Mouse (Mus musculus): ENCODE measurements around the gene Btg4. TPM values are rescaled to one million over a fixed set of nuclear protein-coding genes. Genes with fewer than 3 reads are reported as not detected.

Gene Btg4
- polyA plus RNA-seq, 1 experiment from 2014 or later = not detected

GRCm38 (mm10) chr9:51146496-51146895 lies 85.8 kb downstream of the Btg4 start:
- H3K9ac ChIP-seq (ENCODE audit: low read depth, low read length) = no peak overlapping the region
- no peak overlapping the region for H3K27ac ChIP-seq (ENCODE audit: low read depth, low read length)
- 67% methylated on average over 4 of the region's 4 CpGs for WGBS
- no peaks in the 10 kb centered on the region for H3K9me3 ChIP-seq (ENCODE audit: control insufficient read depth, low read length)
- no peak overlapping the region for H3K4me2 ChIP-seq (ENCODE audit: low read length)
- H3K27me3 ChIP-seq (replicated peaks; ENCODE audit: control insufficient read depth, insufficient read depth, low read length) = no peaks in the 10 kb centered on the region
- H3K4me3 ChIP-seq (ENCODE audit: low read length) = no peak overlapping the region
- no peaks in the 10 kb centered on the region for H3K36me3 ChIP-seq (ENCODE audit: control insufficient read depth, insufficient read depth, low read length)
- H3K4me1 ChIP-seq (ENCODE audit: control insufficient read depth, insufficient read depth, low read depth, low read length) = no peaks in the 10 kb centered on the region; the same call in 1 of the 2 replicates
- no peak for ATAC-seq

GRCm38 (mm10) chr9:51147294-51147693 lies 86.6 kb downstream of the Btg4 start:
- no peaks in the 10 kb centered on the region for H3K27me3 ChIP-seq (replicated peaks; ENCODE audit: control insufficient read depth, insufficient read depth, low read length)
- ATAC-seq = no peak
- 85% methylated on average over 5 of the region's 5 CpGs for WGBS

DNA sequence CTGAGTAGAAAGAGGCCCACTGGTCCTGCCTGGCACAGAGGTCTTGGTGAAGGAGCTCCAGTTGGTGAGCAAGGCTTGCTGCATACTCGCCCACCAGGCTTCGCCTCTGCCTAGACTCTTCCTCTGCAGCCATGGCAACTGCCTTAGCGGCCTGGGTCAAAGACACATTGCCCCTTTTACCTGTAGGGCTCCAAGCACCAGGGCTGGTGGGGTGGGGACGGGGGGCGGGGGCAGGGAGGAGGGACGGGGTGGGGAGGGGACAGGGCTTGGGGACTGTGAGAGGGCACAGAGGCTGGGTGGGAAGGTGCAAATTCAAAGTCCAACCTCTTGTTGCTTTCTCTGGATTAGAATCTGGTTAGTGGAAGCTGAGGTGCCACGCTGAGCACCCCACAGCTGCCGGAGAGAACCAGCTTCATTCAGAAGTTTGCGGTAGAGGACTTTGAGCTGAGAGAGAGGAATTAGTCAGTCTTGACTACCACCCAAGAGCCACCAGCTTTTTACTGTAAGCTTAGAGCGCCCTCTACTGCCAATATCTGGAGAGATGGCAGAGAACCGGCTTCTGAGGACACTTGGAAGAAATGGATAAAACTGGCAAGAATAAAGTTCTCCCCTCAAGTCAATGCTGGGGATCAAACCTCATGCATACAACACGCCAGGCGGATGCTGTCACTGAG lies 91.5 kb downstream of the Btg4 start:
- WGBS = 18% methylated on average over 12 of the region's 13 CpGs
- no peaks in the 10 kb centered on the region for H3K36me3 ChIP-seq (ENCODE audit: control insufficient read depth, insufficient read depth, low read length)
- no peaks in the 10 kb centered on the region for H3K9me3 ChIP-seq (ENCODE audit: control insufficient read depth, low read length)
- no peak overlapping the region for H3K9ac ChIP-seq (ENCODE audit: low read depth, low read length)
- H3K4me1 ChIP-seq (ENCODE audit: control insufficient read depth, insufficient read depth, low read depth, low read length) = peaks cover 3% of the 10 kb centered on the region; the same call in 1 of the 2 replicates
- H3K27ac ChIP-seq (ENCODE audit: low read depth, low read length) = no peak overlapping the region
- peak; percentile 68 for ATAC-seq
- H3K4me3 ChIP-seq (ENCODE audit: low read length) = no peak overlapping the region
- peak overlapping the region; percentile 37; the same call in 1 of the 2 replicates for H3K4me2 ChIP-seq (ENCODE audit: low read length)
- H3K27me3 ChIP-seq (replicated peaks; ENCODE audit: control insufficient read depth, insufficient read depth, low read length) = no peaks in the 10 kb centered on the region

More at GRCm38 (mm10) chr9:51147294-51147693, 86.6 kb downstream of the Btg4 start:
- no peak overlapping the region for H3K4me3 ChIP-seq (ENCODE audit: low read length)
- H3K9me3 ChIP-seq (ENCODE audit: control insufficient read depth, low read length) = no peaks in the 10 kb centered on the region
- H3K27ac ChIP-seq (ENCODE audit: low read depth, low read length) = no peak overlapping the region
- no peaks in the 10 kb centered on the region for H3K36me3 ChIP-seq (ENCODE audit: control insufficient read depth, insufficient read depth, low read length)
- H3K4me2 ChIP-seq (ENCODE audit: low read length) = no peak overlapping the region
- peaks cover 3% of the 10 kb centered on the region for H3K4me1 ChIP-seq (ENCODE audit: control insufficient read depth, insufficient read depth, low read depth, low read length)
- no peak overlapping the region for H3K9ac ChIP-seq (ENCODE audit: low read depth, low read length)

DNA sequence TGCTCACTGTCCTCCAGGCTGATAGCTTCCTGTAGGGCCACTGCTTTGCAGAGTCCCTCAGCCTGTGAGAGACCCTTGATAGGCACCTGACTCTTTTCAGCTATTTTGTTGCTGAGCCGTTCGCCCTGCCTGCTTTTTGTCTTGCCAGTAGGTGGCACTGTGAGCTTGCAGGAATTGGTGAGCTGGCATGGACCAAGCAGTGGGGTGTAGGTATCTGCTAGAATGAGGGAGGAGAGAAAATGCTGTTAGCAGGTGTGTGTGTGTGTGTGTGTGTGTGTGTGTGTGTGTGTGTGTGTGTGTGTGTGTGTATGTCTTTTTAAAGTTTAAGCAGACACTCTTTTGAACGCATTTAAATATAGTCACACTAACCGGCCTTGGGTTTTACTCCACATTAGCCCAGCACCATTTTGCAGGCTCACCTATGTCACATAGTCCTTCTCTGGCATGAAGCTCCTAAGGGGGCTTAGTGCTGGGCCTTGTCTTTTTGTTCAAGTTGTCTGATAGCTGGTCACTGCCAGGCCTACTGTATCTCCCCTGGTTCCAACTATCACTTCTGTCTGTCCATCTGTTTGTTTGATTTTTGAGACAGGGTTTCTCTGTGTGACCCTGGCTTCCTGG lies 101.2 kb downstream of the Btg4 start:
- Histone ChIP-seq H3K9ac (ENCODE audit: low read depth, low read length) (no peak overlapping the region), H3K4me1 (ENCODE audit: control insufficient read depth, insufficient read depth, low read depth, low read length) (no peaks in the 10 kb centered on the region), H3K4me2 (ENCODE audit: low read length) (no peak overlapping the region), H3K9me3 (ENCODE audit: control insufficient read depth, low read length) (no peaks in the 10 kb centered on the region), H3K27ac (ENCODE audit: low read depth, low read length) (no peak overlapping the region), H3K27me3 (replicated peaks; ENCODE audit: control insufficient read depth, insufficient read depth, low read length) (peaks cover 2% of the 10 kb centered on the region), H3K4me3 (ENCODE audit: low read length) (no peak overlapping the region), H3K36me3 (ENCODE audit: control insufficient read depth, insufficient read depth, low read length) (no peaks in the 10 kb centered on the region)
- 42% methylated on average over 4 of the region's 4 CpGs for WGBS
- ATAC-seq = peak; percentile 87

- Histone ChIP-seq H3K4me3 (ENCODE audit: low read length) (no peak overlapping the region), H3K4me1 (ENCODE audit: control insufficient read depth, insufficient read depth, low read depth, low read length) (no peaks in the 10 kb centered on the region), H3K9me3 (ENCODE audit: control insufficient read depth, low read length) (no peaks in the 10 kb centered on the region), H3K27me3 (replicated peaks; ENCODE audit: control insufficient read depth, insufficient read depth, low read length) (peaks cover 2% of the 10 kb centered on the region), H3K9ac (ENCODE audit: low read depth, low read length) (no peak overlapping the region), H3K27ac (ENCODE audit: low read depth, low read length) (no peak overlapping the region), H3K36me3 (ENCODE audit: control insufficient read depth, insufficient read depth, low read length) (no peaks in the 10 kb centered on the region), H3K4me2 (ENCODE audit: low read length) (no peak overlapping the region)
- ATAC-seq = no peak
- WGBS = 88% methylated on average over 5 of the region's 5 CpGs
Observed at GRCm38 (mm10) chr9:51163989-51164388, 103.3 kb downstream of the Btg4 start.

DNA sequence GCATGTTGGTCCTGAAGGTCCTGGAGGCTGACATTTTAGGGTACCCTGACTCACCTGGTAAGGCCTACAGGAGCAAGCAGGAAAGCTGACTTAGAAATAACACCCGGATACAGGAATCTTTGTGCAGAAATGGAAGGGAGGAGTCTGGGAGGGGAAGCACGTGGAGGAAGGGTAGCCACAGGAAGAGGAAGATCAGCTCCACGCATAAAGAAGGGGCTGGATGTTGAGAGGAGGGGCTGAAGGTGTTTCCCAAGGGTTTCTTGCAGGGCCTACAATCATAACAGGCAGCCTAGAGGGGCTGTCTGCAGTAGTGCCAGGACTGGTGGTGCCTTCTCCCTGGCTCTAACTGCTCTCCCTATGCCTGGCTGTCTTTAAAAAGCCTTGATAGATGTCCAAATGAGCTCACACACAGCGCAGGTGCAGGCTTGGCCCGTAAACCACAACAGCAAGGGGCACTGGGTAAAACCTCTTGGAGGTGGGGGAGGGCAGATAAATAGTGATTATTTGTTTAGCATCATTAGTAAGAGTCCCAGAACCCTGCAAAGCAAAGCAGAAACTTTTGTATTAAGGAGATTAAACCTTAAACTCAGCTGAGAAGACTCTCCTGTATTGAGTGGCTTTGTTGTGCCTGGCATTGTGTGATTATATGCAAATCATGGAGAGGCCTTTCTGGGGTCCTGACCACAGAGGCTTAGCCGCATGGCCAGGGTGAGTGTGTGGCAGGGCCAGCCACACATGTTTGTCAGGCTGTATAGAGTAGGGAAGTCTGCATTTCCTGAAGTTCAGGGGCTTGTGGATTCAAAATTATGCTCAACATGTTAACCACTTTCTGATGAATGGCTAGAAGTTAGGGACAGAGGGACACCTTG lies 104.8 kb downstream of the Btg4 start, which contains the start of gene Gm32742:
Gm32742 (minus strand) TSS at position 206 of the 869 bp plus-strand sequence.
- Histone ChIP-seq H3K9me3 (ENCODE audit: control insufficient read depth, low read length) (no peaks in the 10 kb centered on the region), H3K27me3 (replicated peaks; ENCODE audit: control insufficient read depth, insufficient read depth, low read length) (peaks cover 2% of the 10 kb centered on the region; the same call in 1 of the 2 replicates), H3K36me3 (ENCODE audit: control insufficient read depth, insufficient read depth, low read length) (no peaks in the 10 kb centered on the region), H3K9ac (ENCODE audit: low read depth, low read length) (no peak within 1 kb of the TSS; the same call in 1 of the 2 replicates), H3K4me3 (ENCODE audit: low read length) (no peak within 1 kb of the TSS), H3K4me2 (ENCODE audit: low read length) (no peak within 1 kb of the TSS), H3K27ac (ENCODE audit: low read depth, low read length) (no peak within 1 kb of the TSS), H3K4me1 (ENCODE audit: control insufficient read depth, insufficient read depth, low read depth, low read length) (no peaks in the 10 kb centered on the region)
- WGBS = 50% methylated on average over 6 of the region's 6 CpGs
- ATAC-seq = no peak

- H3K27me3 ChIP-seq (replicated peaks; ENCODE audit: control insufficient read depth, insufficient read depth, low read length) = no peaks in the 10 kb centered on the region
- H3K27ac ChIP-seq (ENCODE audit: low read depth, low read length) = no peak overlapping the region
- H3K9ac ChIP-seq (ENCODE audit: low read depth, low read length) = no peak overlapping the region
- ATAC-seq = no peak
- no peaks in the 10 kb centered on the region for H3K36me3 ChIP-seq (ENCODE audit: control insufficient read depth, insufficient read depth, low read length)
- WGBS = 46% methylated on average over 11 of the region's 11 CpGs
- no peaks in the 10 kb centered on the region for H3K4me1 ChIP-seq (ENCODE audit: control insufficient read depth, insufficient read depth, low read depth, low read length)
- H3K4me3 ChIP-seq (ENCODE audit: low read length) = no peak overlapping the region
- no peaks in the 10 kb centered on the region for H3K9me3 ChIP-seq (ENCODE audit: control insufficient read depth, low read length)
- no peak overlapping the region for H3K4me2 ChIP-seq (ENCODE audit: low read length)
Observed at GRCm38 (mm10) chr9:51167954-51168353, 107.3 kb downstream of the Btg4 start.

DNA sequence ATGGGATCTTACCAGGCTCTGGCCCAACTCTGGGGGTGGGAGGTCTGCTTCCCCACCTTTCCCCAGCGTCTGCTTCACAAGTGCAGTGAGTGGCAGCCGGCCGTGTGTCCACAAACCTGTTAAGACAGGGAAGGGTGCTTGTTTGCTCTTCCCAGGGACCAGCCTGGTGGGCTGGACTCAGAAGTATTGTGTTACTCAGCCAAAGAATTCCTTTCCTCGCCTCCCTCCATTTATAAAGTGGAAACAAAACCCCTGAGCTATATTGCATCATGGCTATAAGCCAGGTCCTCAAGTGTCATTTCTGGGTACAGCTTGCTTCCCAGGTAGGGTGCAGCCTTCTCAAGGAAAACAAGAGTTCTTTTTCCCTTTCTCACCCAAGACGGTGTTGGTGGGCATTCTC lies 108.0 kb downstream of the Btg4 start:
- WGBS = 71% methylated on average over 5 of the region's 5 CpGs
- Histone ChIP-seq H3K27ac (ENCODE audit: low read depth, low read length) (no peak overlapping the region), H3K4me2 (ENCODE audit: low read length) (no peak overlapping the region), H3K9me3 (ENCODE audit: control insufficient read depth, low read length) (no peaks in the 10 kb centered on the region), H3K36me3 (ENCODE audit: control insufficient read depth, insufficient read depth, low read length) (no peaks in the 10 kb centered on the region), H3K4me1 (ENCODE audit: control insufficient read depth, insufficient read depth, low read depth, low read length) (no peaks in the 10 kb centered on the region), H3K27me3 (replicated peaks; ENCODE audit: control insufficient read depth, insufficient read depth, low read length) (no peaks in the 10 kb centered on the region), H3K9ac (ENCODE audit: low read depth, low read length) (no peak overlapping the region), H3K4me3 (ENCODE audit: low read length) (no peak overlapping the region)
- no peak for ATAC-seq

- H3K27me3 ChIP-seq (replicated peaks; ENCODE audit: control insufficient read depth, insufficient read depth, low read length) = no peaks in the 10 kb centered on the region
- no peak overlapping the region for H3K27ac ChIP-seq (ENCODE audit: low read depth, low read length)
- H3K36me3 ChIP-seq (ENCODE audit: control insufficient read depth, insufficient read depth, low read length) = no peaks in the 10 kb centered on the region
- H3K9ac ChIP-seq (ENCODE audit: low read depth, low read length) = no peak overlapping the region
- H3K4me2 ChIP-seq (ENCODE audit: low read length) = no peak overlapping the region
- ATAC-seq = no peak
- H3K9me3 ChIP-seq (ENCODE audit: control insufficient read depth, low read length) = no peaks in the 10 kb centered on the region
- 89% methylated on average over 7 of the region's 7 CpGs for WGBS
- no peaks in the 10 kb centered on the region for H3K4me1 ChIP-seq (ENCODE audit: control insufficient read depth, insufficient read depth, low read depth, low read length)
- no peak overlapping the region for H3K4me3 ChIP-seq (ENCODE audit: low read length)
Observed at GRCm38 (mm10) chr9:51169133-51169532, 108.4 kb downstream of the Btg4 start.
